Mouse (Mus musculus): ENCODE data around the gene Gm12248. TPM values are rescaled to one million over a fixed set of nuclear protein-coding genes. Genes with fewer than 3 reads are reported as not detected.
A peak's percentile ranks its signal among the peaks of the same experiment; 100 is the strongest.

The Gm12248 gene
- polyA plus RNA-seq, 1 experiment: not detected

DNA sequence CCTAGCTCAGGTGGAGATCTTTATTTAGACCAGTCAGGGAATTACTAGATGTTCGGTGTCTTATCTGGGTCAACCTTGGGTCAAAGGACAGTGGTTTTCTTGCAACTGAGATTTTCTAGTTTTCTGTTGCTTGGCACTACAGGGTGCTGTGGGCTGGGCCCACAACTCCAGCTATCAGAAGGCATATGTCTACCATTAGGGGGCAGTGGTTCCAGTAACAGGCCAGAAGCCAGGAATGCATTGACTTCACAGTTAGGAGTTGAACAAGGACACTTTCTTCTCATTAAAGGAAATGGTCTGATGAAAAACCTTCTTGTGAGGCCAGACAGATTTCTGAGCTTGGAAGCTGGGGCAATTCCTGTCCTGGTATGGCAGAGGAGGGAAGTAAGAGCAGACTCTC lies 53.9 kb downstream of the Gm12248 start:
- Histone ChIP-seq H3K27ac (ENCODE audit: insufficient read depth, low read length) (no peak overlapping the region), H3K9ac (ENCODE audit: low read depth, poor library complexity, severe bottlenecking) (no peak overlapping the region), H3K4me1 (ENCODE audit: control insufficient read depth, insufficient read depth, low read length) (peaks cover 4% of the 10 kb centered on the region), H3K4me3 (ENCODE audit: low read depth, low read length) (no peak overlapping the region), H3K27me3 (ENCODE audit: control insufficient read depth, insufficient read depth, low read length, poor library complexity, severe bottlenecking) (no peaks in the 10 kb centered on the region), H3K9me3 (replicated peaks; ENCODE audit: control insufficient read depth, insufficient read depth, low read length, poor library complexity, severe bottlenecking) (no peaks in the 10 kb centered on the region), H3K36me3 (ENCODE audit: control insufficient read depth, insufficient read depth, low read length, poor library complexity, severe bottlenecking) (peaks cover 31% of the 10 kb centered on the region)
- TF ChIP-seq POLR2A (IDR thresholded peaks at IDR 0.05; ENCODE audit: insufficient read depth, low read length) (no peak), CTCF (IDR thresholded peaks at IDR 0.05; ENCODE audit: low read depth, low read length) (peak; percentile 57)

DNA sequence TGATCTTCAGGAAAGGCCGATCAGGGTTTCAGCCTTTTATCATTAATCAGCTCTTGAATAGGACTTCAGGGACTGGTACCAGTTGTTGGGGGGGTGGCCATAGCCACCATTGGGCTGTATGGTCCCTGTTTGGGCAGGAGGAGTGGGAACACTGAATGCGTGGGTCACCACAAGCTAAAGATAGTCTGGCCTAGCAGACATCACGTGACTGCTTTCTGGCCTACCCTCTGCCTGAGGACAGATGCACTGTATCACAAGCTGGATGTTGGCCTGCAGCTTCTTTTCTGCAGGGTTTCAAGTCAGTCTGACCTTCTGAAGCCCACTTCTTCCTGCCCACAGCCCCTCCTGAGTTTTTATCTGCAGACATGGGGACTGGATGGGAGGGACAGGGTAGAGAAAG lies 59.3 kb downstream of the Gm12248 start:
- TF ChIP-seq EP300 (IDR thresholded peaks at IDR 0.05; ENCODE audit: insufficient read depth, low read depth, low read length) (no peak), CTCF (IDR thresholded peaks at IDR 0.05; ENCODE audit: low read depth, low read length) (no peak), POLR2A (IDR thresholded peaks at IDR 0.05; ENCODE audit: insufficient read depth, low read length) (no peak)
- Histone ChIP-seq H3K9me3 (replicated peaks; ENCODE audit: control insufficient read depth, insufficient read depth, low read length, poor library complexity, severe bottlenecking) (no peaks in the 10 kb centered on the region), H3K27ac (ENCODE audit: insufficient read depth, low read length) (no peak overlapping the region), H3K4me3 (ENCODE audit: low read depth, low read length) (no peak overlapping the region), H3K9ac (ENCODE audit: low read depth, poor library complexity, severe bottlenecking) (no peak overlapping the region), H3K36me3 (ENCODE audit: control insufficient read depth, insufficient read depth, low read length, poor library complexity, severe bottlenecking) (no peaks in the 10 kb centered on the region), H3K4me1 (ENCODE audit: control insufficient read depth, insufficient read depth, low read length) (peaks cover 17% of the 10 kb centered on the region), H3K27me3 (ENCODE audit: control insufficient read depth, insufficient read depth, low read length, poor library complexity, severe bottlenecking) (no peaks in the 10 kb centered on the region)

DNA sequence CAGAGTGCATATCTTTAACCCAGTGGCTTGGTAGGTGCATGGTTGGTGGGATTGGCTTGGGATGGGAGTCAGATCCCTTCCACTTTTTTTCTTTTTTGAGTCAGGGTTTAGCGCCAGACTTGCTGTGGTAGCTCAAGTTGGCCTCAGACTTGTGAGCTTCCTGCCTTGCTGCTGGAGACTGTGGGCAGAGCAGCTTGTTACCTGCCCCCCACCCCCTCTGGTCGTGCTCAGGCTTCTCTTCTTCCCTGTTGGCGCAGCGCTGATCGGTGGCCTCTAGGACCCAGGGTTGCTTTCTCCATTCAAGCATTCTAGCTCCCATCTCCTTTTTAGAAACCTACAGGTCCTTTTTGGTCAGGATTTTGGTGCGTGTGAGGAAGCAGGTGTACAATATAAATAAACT lies 61.8 kb downstream of the Gm12248 start:
- Histone ChIP-seq H3K27ac (ENCODE audit: insufficient read depth, low read length) (no peak overlapping the region), H3K4me3 (ENCODE audit: low read depth, low read length) (no peak overlapping the region)
- TF ChIP-seq EP300 (IDR thresholded peaks at IDR 0.05; ENCODE audit: insufficient read depth, low read depth, low read length) (no peak), CTCF (IDR thresholded peaks at IDR 0.05; ENCODE audit: low read depth, low read length) (no peak), POLR2A (IDR thresholded peaks at IDR 0.05; ENCODE audit: insufficient read depth, low read length) (no peak)

DNA sequence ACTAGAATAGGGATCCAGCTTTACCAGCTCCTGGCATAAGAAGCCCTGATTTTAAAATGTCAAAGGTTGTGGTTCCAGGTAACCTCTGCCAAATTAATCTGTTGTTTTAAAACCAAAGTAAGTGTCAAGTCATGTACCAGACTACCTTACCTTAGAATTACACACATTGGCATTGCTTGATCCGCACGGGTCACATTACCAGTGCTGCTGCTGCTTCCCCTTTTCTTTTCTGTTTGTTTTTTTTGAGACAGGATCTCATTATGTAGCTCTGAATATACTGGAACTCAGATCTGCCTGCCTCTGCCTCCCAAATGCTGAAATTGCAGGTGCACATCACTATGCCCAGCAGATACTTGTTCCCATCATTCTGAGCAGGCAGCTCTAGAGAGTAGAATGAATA lies 63.1 kb downstream of the Gm12248 start:
- H3K36me3 ChIP-seq (ENCODE audit: control insufficient read depth, insufficient read depth, low read length, poor library complexity, severe bottlenecking): no peaks in the 10 kb centered on the region; the same call in 1 of the 2 replicates
- no peak overlapping the region for H3K27ac ChIP-seq (ENCODE audit: insufficient read depth, low read length)
- peaks cover 19% of the 10 kb centered on the region for H3K4me1 ChIP-seq (ENCODE audit: control insufficient read depth, insufficient read depth, low read length)
- H3K9ac ChIP-seq (ENCODE audit: low read depth, poor library complexity, severe bottlenecking): no peak overlapping the region
- no peaks in the 10 kb centered on the region for H3K9me3 ChIP-seq (replicated peaks; ENCODE audit: control insufficient read depth, insufficient read depth, low read length, poor library complexity, severe bottlenecking)
- H3K4me3 ChIP-seq (ENCODE audit: low read depth, low read length): no peak overlapping the region
- no peaks in the 10 kb centered on the region for H3K27me3 ChIP-seq (ENCODE audit: control insufficient read depth, insufficient read depth, low read length, poor library complexity, severe bottlenecking)
- TF ChIP-seq CTCF (IDR thresholded peaks at IDR 0.05; ENCODE audit: low read depth, low read length): no peak
- no peak for TF ChIP-seq EP300 (IDR thresholded peaks at IDR 0.05; ENCODE audit: insufficient read depth, low read depth, low read length)
- no peak for TF ChIP-seq POLR2A (IDR thresholded peaks at IDR 0.05; ENCODE audit: insufficient read depth, low read length)

More for the DNA sequence above, 61.8 kb downstream of the Gm12248 start:
- no peaks in the 10 kb centered on the region; the same call in 1 of the 2 replicates for H3K36me3 ChIP-seq (ENCODE audit: control insufficient read depth, insufficient read depth, low read length, poor library complexity, severe bottlenecking)
- no peak overlapping the region for H3K9ac ChIP-seq (ENCODE audit: low read depth, poor library complexity, severe bottlenecking)
- H3K9me3 ChIP-seq (replicated peaks; ENCODE audit: control insufficient read depth, insufficient read depth, low read length, poor library complexity, severe bottlenecking): no peaks in the 10 kb centered on the region
- no peaks in the 10 kb centered on the region for H3K27me3 ChIP-seq (ENCODE audit: control insufficient read depth, insufficient read depth, low read length, poor library complexity, severe bottlenecking)
- H3K4me1 ChIP-seq (ENCODE audit: control insufficient read depth, insufficient read depth, low read length): peaks cover 19% of the 10 kb centered on the region

DNA sequence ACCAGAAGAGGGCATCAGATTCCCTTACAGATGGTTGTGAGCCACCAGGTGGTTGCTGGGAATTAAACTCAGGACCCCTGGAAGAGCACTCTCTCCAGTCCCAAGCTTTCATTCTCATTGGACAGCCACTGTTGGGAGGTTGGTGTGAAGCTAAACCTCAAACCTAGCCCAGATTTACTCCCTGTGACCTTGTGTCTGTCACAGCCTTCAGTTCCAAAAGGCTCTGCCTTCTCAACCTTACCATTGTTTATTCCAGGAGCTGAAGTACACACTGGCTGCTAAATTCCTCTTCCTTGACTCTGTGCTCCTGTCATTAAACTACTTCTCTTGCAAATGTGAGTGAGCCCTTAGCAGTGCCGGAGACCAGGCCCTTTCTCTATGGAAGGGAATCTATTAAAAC lies 64.0 kb downstream of the Gm12248 start:
- Histone ChIP-seq H3K9ac (ENCODE audit: low read depth, poor library complexity, severe bottlenecking) (no peak overlapping the region), H3K4me3 (ENCODE audit: low read depth, low read length) (no peak overlapping the region), H3K36me3 (ENCODE audit: control insufficient read depth, insufficient read depth, low read length, poor library complexity, severe bottlenecking) (no peaks in the 10 kb centered on the region; the same call in 1 of the 2 replicates), H3K9me3 (replicated peaks; ENCODE audit: control insufficient read depth, insufficient read depth, low read length, poor library complexity, severe bottlenecking) (no peaks in the 10 kb centered on the region), H3K27ac (ENCODE audit: insufficient read depth, low read length) (no peak overlapping the region), H3K27me3 (ENCODE audit: control insufficient read depth, insufficient read depth, low read length, poor library complexity, severe bottlenecking) (no peaks in the 10 kb centered on the region), H3K4me1 (ENCODE audit: control insufficient read depth, insufficient read depth, low read length) (peaks cover 16% of the 10 kb centered on the region)
- TF ChIP-seq EP300 (IDR thresholded peaks at IDR 0.05; ENCODE audit: insufficient read depth, low read depth, low read length) (no peak), POLR2A (IDR thresholded peaks at IDR 0.05; ENCODE audit: insufficient read depth, low read length) (no peak), CTCF (IDR thresholded peaks at IDR 0.05; ENCODE audit: low read depth, low read length) (no peak)

DNA sequence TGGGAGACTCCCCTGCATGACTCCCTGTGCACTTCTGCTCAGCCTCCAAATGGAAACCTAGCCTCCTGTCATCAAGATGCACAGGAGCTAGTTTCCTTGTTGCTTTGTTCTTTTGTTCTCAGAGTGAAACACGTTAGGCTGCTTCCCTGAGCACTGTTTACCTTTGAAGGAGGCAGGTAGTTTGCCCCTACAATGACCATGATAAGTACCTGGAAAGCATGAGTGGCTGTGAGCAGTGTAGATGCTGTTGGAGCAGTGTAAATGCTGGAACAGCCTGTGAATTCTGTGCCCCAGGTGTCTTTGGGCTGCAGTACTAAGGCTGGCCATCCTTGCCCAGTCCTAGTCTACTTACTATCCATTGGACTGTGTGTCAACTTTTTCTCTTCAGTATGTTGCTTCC lies 66.1 kb downstream of the Gm12248 start:
- Histone ChIP-seq H3K4me1 (ENCODE audit: control insufficient read depth, insufficient read depth, low read length) (peaks cover 12% of the 10 kb centered on the region), H3K9me3 (replicated peaks; ENCODE audit: control insufficient read depth, insufficient read depth, low read length, poor library complexity, severe bottlenecking) (no peaks in the 10 kb centered on the region), H3K36me3 (ENCODE audit: control insufficient read depth, insufficient read depth, low read length, poor library complexity, severe bottlenecking) (no peaks in the 10 kb centered on the region; the same call in 1 of the 2 replicates), H3K27me3 (ENCODE audit: control insufficient read depth, insufficient read depth, low read length, poor library complexity, severe bottlenecking) (no peaks in the 10 kb centered on the region), H3K9ac (ENCODE audit: low read depth, poor library complexity, severe bottlenecking) (no peak overlapping the region), H3K4me3 (ENCODE audit: low read depth, low read length) (no peak overlapping the region), H3K27ac (ENCODE audit: insufficient read depth, low read length) (no peak overlapping the region)
- TF ChIP-seq EP300 (IDR thresholded peaks at IDR 0.05; ENCODE audit: insufficient read depth, low read depth, low read length) (no peak), POLR2A (IDR thresholded peaks at IDR 0.05; ENCODE audit: insufficient read depth, low read length) (no peak), CTCF (IDR thresholded peaks at IDR 0.05; ENCODE audit: low read depth, low read length) (no peak)

All from ES-Bruce4 (cell line).